Comparison of ENCODE assay signal across 21 mouse cellular contexts in the genomic region with DNA sequence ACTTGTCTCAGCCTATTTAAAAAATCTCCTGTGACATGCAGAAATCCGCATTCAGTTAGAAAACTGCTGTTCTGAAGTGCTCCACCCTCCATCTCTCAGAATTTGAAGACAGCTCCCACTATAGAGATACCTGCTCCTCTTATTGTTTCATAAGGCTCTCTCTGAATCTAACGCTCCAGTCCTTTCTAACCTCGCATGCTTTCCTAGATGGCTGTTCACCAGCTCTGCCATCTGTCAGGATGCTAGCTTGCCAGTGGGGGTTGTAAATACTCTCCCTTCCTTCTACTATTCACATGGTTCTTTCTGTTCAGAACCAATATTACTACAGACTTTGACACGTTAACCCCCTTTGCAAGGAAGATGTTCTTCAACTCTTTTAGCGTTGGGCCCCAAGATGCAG.
DNase-seq lines count a peak whose midpoint lies in the region; ATAC-seq lines count a peak whose summit lies in the region.
"Had no signal": no experiment of that assay in that cellular context is flagged by ENCODE, and none has a peak within 500 bp of the region (broad histone marks: within the 10 kb centered on the region; RNA-seq: fewer than 3 reads in every experiment).

No protein-coding gene starts in this region.

- no peaks in the 10 kb centered on the region for H3K4me1 ChIP-seq in kidney, embryonic 14.5 days (ENCODE audit: control insufficient read depth, insufficient read depth, low read length)
- H3K4me1 ChIP-seq: embryonic facial prominence, embryonic 10.5 days; hindbrain, embryonic 13.5 days; limb, embryonic 10.5 days; midbrain, embryonic 15.5 days; neural tube, embryonic 12.5 days had no signal

- H3K36me3 ChIP-seq in kidney, embryonic 14.5 days (ENCODE audit: control insufficient read depth, insufficient read depth, low read length): no peaks in the 10 kb centered on the region
- H3K36me3 ChIP-seq: embryonic facial prominence, embryonic 10.5 days; hindbrain, embryonic 13.5 days; limb, embryonic 10.5 days; midbrain, embryonic 15.5 days; neural tube, embryonic 12.5 days had no signal

- no peak for ATAC-seq in kidney, embryonic 14.5 days (ENCODE audit: low FRiP score, low TSS enrichment)
- ATAC-seq: midbrain, embryonic 15.5 days had no signal

- no peak overlapping the region for H3K9ac ChIP-seq in kidney, embryonic 14.5 days (ENCODE audit: low read depth, low read length)
- H3K9ac ChIP-seq: hindbrain, embryonic 13.5 days; midbrain, embryonic 15.5 days; neural tube, embryonic 12.5 days had no signal

- no peaks in the 10 kb centered on the region for H3K27me3 ChIP-seq in kidney, embryonic 14.5 days (ENCODE audit: control insufficient read depth, insufficient read depth, low read length)
- H3K27me3 ChIP-seq: hindbrain, embryonic 13.5 days; midbrain, embryonic 15.5 days; neural tube, embryonic 12.5 days had no signal

- 87% methylated on average over 5 of the region's 5 CpGs for WGBS in kidney, embryonic 14.5 days

- no peak overlapping the region for H3K4me3 ChIP-seq in kidney, embryonic 14.5 days (ENCODE audit: low read length)
- H3K4me3 ChIP-seq: embryonic facial prominence, embryonic 10.5 days; hindbrain, embryonic 13.5 days; limb, embryonic 10.5 days; midbrain, embryonic 15.5 days; neural tube, embryonic 12.5 days had no signal

- no peaks in the 10 kb centered on the region for H3K9me3 ChIP-seq in kidney, embryonic 14.5 days (ENCODE audit: control insufficient read depth, low read length)
- H3K9me3 ChIP-seq: embryonic facial prominence, embryonic 10.5 days; hindbrain, embryonic 13.5 days; limb, embryonic 10.5 days; midbrain, embryonic 15.5 days; neural tube, embryonic 12.5 days had no signal

- DNase-seq in cerebellum, adult 9-11 months: peak; percentile 11
- DNase-seq in cerebellum, postnatal 4 days (ENCODE audit: low spot score in 2 of 2): no peak
- DNase-seq in layer of hippocampus, adult 11-12 months (ENCODE audit: low spot score): peak; percentile 8
- no peak for DNase-seq in layer of hippocampus, adult 9-10 months (ENCODE audit: low spot score)
- DNase-seq in cerebellum, postnatal 36 days: peak; percentile 59 to 65
- DNase-seq in ovary, postnatal 36 days (ENCODE audit: low spot score): no peak
- DNase-seq: adrenal gland, postnatal 36 days; heart, postnatal 36 days; kidney, adult 18-20 months; liver; retina, postnatal 1 day; right cerebral cortex, postnatal 25 days; spleen, adult 18-20 months had no signal

- no peak overlapping the region for H3K4me2 ChIP-seq in kidney, embryonic 14.5 days (replicated peaks; ENCODE audit: low read depth, low read length)
- H3K4me2 ChIP-seq: hindbrain, embryonic 13.5 days; midbrain, embryonic 15.5 days; neural tube, embryonic 12.5 days had no signal

- H3K27ac ChIP-seq in kidney, embryonic 14.5 days (ENCODE audit: low read depth, low read length): no peak overlapping the region
- H3K27ac ChIP-seq: embryonic facial prominence, embryonic 10.5 days; hindbrain, embryonic 13.5 days; kidney, postnatal 0 days; limb, embryonic 10.5 days; macrophage; midbrain, embryonic 15.5 days; neural tube, embryonic 12.5 days had no signal

Comparison
In these comparisons a context has a peak if more than half of its experiments do, and no peak if none do; other contexts are left out.
1. DNase-seq: peak in cerebellum, adult 9-11 months (single experiment), layer of hippocampus, adult 11-12 months (single experiment) and cerebellum, postnatal 36 days (2 of 2); none in cerebellum, postnatal 4 days (0 of 2), layer of hippocampus, adult 9-10 months (single experiment) and ovary, postnatal 36 days (single experiment).